Mouse (Mus musculus) olfactory bulb, adult 2 months (tissue): ENCODE data around the gene Slc46a3.

Experiments
- CTCF ChIP-seq: fragments of 200-500 bp; IDR thresholded peaks from 2 replicates; pipeline ENCODE4 v1.5.1; 2012; ENCODE audit warnings: low read depth, mild to moderate bottlenecking, low read length, moderate library complexity; ENCODE audit not compliant: insufficient read depth
- POLR2A ChIP-seq: fragments of 200-500 bp; IDR thresholded peaks from 2 replicates; pipeline ENCODE4 v1.6.1; 2012; ENCODE audit warnings: mild to moderate bottlenecking, low read depth, low read length, moderate library complexity; ENCODE audit not compliant: insufficient read depth

DNA sequence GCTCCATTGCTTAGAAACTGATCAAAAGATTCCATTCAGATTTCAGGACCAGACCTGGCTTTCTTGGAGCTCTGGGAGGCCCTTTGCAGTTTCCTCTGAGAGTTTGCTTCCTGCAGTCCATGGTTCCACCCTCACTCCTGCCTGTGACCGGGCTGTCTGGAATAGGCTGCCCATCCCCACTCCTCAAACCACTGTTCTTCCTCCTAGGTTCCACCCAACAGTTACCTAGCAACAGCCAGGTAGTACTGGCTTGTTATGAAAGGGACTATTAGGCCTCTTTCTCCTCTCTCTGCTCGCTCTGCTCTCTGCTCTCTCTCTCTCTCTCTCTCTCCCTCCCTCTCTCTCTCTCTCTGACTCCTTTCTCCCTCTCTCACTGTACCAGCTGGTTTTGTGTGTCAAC, 3.6 kb upstream of the Slc46a3 start:
- TF ChIP-seq POLR2A, result no peak
- TF ChIP-seq CTCF, result no peak
